Mouse (Mus musculus): Measurements from ENCODE around the gene Arfgap3.

GRCm38 (mm10) chr15:83323071-83323470 is 27.0 kb downstream of the Arfgap3 start:
- no peak for TF ChIP-seq POLR2A (IDR thresholded peaks at IDR 0.05; ENCODE audit: extremely low read depth, insufficient read depth, low read length)
- no peak for TF ChIP-seq CTCF (IDR thresholded peaks at IDR 0.05; ENCODE audit: extremely low read depth, insufficient read depth, low read length)

All from cortical plate, adult 2 months (tissue).